Comparison of ENCODE assay signal across 11 mouse cellular contexts in genomic region chr16:39062596-39062995, GRCm38 (mm10).
DNase-seq lines count a peak whose midpoint lies in the region; ATAC-seq and TF ChIP-seq lines count a peak whose summit lies in the region.
"Had no signal": no experiment of that assay in that cellular context is flagged by ENCODE, and none has a peak within 500 bp of the region (broad histone marks: within the 10 kb centered on the region; RNA-seq: fewer than 3 reads in every experiment).

No protein-coding gene starts in this region.

- H3K27me3 ChIP-seq in forebrain, embryonic 14.5 days (replicated peaks; ENCODE audit: control insufficient read depth, insufficient read depth, low read length) = no peaks in the 10 kb centered on the region
- H3K27me3 ChIP-seq in forebrain, embryonic 16.5 days (replicated peaks; ENCODE audit: control insufficient read depth, insufficient read depth, low read length) = 0 out of 2 replicates have a peak, but pooled peaks cover 3% of the 10 kb centered on the region
- 0 out of 2 replicates have a peak, but pooled peaks cover 3% of the 10 kb centered on the region for H3K27me3 ChIP-seq in liver, adult 2 months (ENCODE audit: control insufficient read depth, insufficient read depth, low read length)
- H3K27me3 ChIP-seq in forebrain, embryonic 15.5 days = no peaks in the 10 kb centered on the region
- H3K27me3 ChIP-seq: liver, embryonic 15.5 days had no signal

- no peaks in the 10 kb centered on the region for H3K9me3 ChIP-seq in forebrain, embryonic 14.5 days (replicated peaks; ENCODE audit: control insufficient read depth, low read length)
- H3K9me3 ChIP-seq in forebrain, embryonic 16.5 days (ENCODE audit: control insufficient read depth, low read length) = no peaks in the 10 kb centered on the region
- H3K9me3 ChIP-seq in forebrain, embryonic 15.5 days = no peaks in the 10 kb centered on the region
- H3K9me3 ChIP-seq: liver, embryonic 15.5 days had no signal

- no peak; the same call in 1 of the 2 replicates for ATAC-seq in forebrain, embryonic 14.5 days
- no peak for ATAC-seq in forebrain, embryonic 16.5 days
- ATAC-seq in forebrain, embryonic 15.5 days (replicated peaks) = no peak
- ATAC-seq: inflammation-experienced regulatory T-cells, adult 6 months had no signal

- TF ChIP-seq POLR2A in liver, adult 2 months (IDR thresholded peaks at IDR 0.05; ENCODE audit: extremely low read depth, insufficient read depth, low read length) = no peak

- H3K27ac ChIP-seq in forebrain, embryonic 14.5 days (ENCODE audit: low read depth, low read length) = no peak overlapping the region
- no peak overlapping the region for H3K27ac ChIP-seq in forebrain, embryonic 16.5 days (ENCODE audit: low read length)
- H3K27ac ChIP-seq in liver, adult 2 months (replicated peaks; ENCODE audit: insufficient read depth, low read depth, low read length) = no peak overlapping the region
- H3K27ac ChIP-seq in forebrain, embryonic 15.5 days (replicated peaks) = no peak overlapping the region
- H3K27ac ChIP-seq: liver, embryonic 15.5 days had no signal

- H3K79me2 ChIP-seq in liver, adult 2 months (ENCODE audit: control insufficient read depth, insufficient read depth, low read length) = no peaks in the 10 kb centered on the region

- TF ChIP-seq CTCF in liver, adult 2 months (IDR thresholded peaks at IDR 0.05; ENCODE audit: low read depth, low read length) = peak; percentile 42; the same call in 1 of the 2 replicates

- no peaks in the 10 kb centered on the region for H3K4me1 ChIP-seq in forebrain, embryonic 14.5 days (ENCODE audit: control insufficient read depth, insufficient read depth, low read length)
- H3K4me1 ChIP-seq in forebrain, embryonic 16.5 days (replicated peaks; ENCODE audit: control insufficient read depth, insufficient read depth, low read length) = no peaks in the 10 kb centered on the region
- H3K4me1 ChIP-seq in liver, adult 2 months (ENCODE audit: control insufficient read depth, insufficient read depth, low read length) = no peaks in the 10 kb centered on the region; the same call in 1 of the 2 replicates
- no peaks in the 10 kb centered on the region for H3K4me1 ChIP-seq in forebrain, embryonic 15.5 days
- H3K4me1 ChIP-seq: liver, embryonic 15.5 days had no signal

- WGBS in forebrain, embryonic 14.5 days = 32% methylated on average over 5 of the region's 5 CpGs
- 37% methylated on average over 5 of the region's 5 CpGs for WGBS in forebrain, embryonic 16.5 days
- WGBS in liver, adult 2 months = 29% methylated on average over 5 of the region's 5 CpGs
- 32% methylated on average over 5 of the region's 5 CpGs for WGBS in forebrain, embryonic 15.5 days

- no peaks in the 10 kb centered on the region for H3K36me3 ChIP-seq in forebrain, embryonic 14.5 days (ENCODE audit: control insufficient read depth, insufficient read depth, low read length)
- H3K36me3 ChIP-seq in forebrain, embryonic 16.5 days (ENCODE audit: control insufficient read depth, insufficient read depth) = no peaks in the 10 kb centered on the region
- H3K36me3 ChIP-seq in liver, adult 2 months (ENCODE audit: control insufficient read depth, insufficient read depth, low read length) = no peaks in the 10 kb centered on the region
- no peaks in the 10 kb centered on the region for H3K36me3 ChIP-seq in forebrain, embryonic 15.5 days
- H3K36me3 ChIP-seq: G1E; liver, embryonic 15.5 days had no signal

- H3K9ac ChIP-seq in forebrain, embryonic 14.5 days (ENCODE audit: low read length) = no peak overlapping the region
- H3K9ac ChIP-seq in forebrain, embryonic 16.5 days (replicated peaks; ENCODE audit: low read depth, low read length) = no peak overlapping the region
- no peak overlapping the region for H3K9ac ChIP-seq in liver, adult 2 months (ENCODE audit: low read depth, low read length)
- H3K9ac ChIP-seq in forebrain, embryonic 15.5 days (replicated peaks) = no peak overlapping the region
- H3K9ac ChIP-seq: liver, embryonic 15.5 days had no signal

- DNase-seq in forebrain, embryonic 14.5 days (ENCODE audit: low spot score) = peak; percentile 78
- DNase-seq in liver, adult 2 months (ENCODE audit: extremely low read depth, low read depth, low spot score) = peak; percentile 39
- no peak for DNase-seq in liver
- peak; percentile 30 for DNase-seq in Muller cell, postnatal 12 days (ENCODE audit: inconsistent ontology term)
- DNase-seq in lung, postnatal 14 days = peak; percentile 26
- no peak for DNase-seq in gastrocnemius, postnatal 4 days (ENCODE audit: low spot score in 2 of 2)

- H3K4me3 ChIP-seq in forebrain, embryonic 14.5 days (ENCODE audit: low read depth, low read length) = no peak overlapping the region
- H3K4me3 ChIP-seq in forebrain, embryonic 16.5 days (replicated peaks; ENCODE audit: low read length) = no peak overlapping the region
- no peak overlapping the region for H3K4me3 ChIP-seq in liver, adult 2 months (ENCODE audit: insufficient read depth, low read depth, low read length)
- H3K4me3 ChIP-seq in forebrain, embryonic 15.5 days = no peak overlapping the region
- H3K4me3 ChIP-seq: liver, embryonic 15.5 days had no signal

- no peak overlapping the region for H3K4me2 ChIP-seq in forebrain, embryonic 14.5 days (ENCODE audit: low read length)
- H3K4me2 ChIP-seq in forebrain, embryonic 16.5 days (ENCODE audit: low read length) = no peak overlapping the region
- H3K4me2 ChIP-seq in forebrain, embryonic 15.5 days (replicated peaks) = no peak overlapping the region
- H3K4me2 ChIP-seq: liver, embryonic 15.5 days had no signal

Comparison
In these comparisons a context has a peak if more than half of its experiments do, and no peak if none do; other contexts are left out.
1. DNase-seq: peak in forebrain, embryonic 14.5 days (single experiment), liver, adult 2 months (single experiment), Muller cell, postnatal 12 days (single experiment) and lung, postnatal 14 days (single experiment); none in liver (single experiment) and gastrocnemius, postnatal 4 days (0 of 2).